Mouse (Mus musculus) cerebral cortex, adult 2 months (tissue): ENCODE measurements around the gene Fam222a.

Experiments used
- WGBS: fragments of 180-500 bp; shearing (Covaris S2); methylation state at CpG from one replicate; pipeline ENCODE4 v1.1.7; 2018; 5-methylcytosine and 5-hydroxymethylcytosine counted together

The Fam222a gene

DNA sequence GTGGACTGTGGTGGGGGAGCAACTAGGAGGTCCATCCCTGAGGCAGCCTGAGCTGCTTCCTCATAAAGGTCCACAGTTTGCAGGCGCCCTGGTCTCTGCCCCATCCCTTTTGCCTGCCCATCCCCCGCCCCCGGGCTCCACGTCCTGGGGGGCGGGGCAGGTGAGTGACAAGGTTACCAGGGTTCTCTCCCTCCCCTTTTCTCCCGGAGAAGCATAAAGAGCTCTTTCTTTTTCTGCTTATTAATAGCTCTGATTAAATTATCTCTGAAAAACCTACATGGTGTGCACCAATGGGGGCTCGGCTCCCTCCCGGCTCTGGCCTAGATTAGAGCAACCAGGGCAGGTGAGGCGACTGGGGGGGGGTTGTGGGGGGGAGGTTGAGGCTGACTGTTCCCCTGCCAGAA is 7.3 kb upstream of the Fam222a start:
- 11% methylated on average over 9 of the region's 9 CpGs for WGBS

DNA sequence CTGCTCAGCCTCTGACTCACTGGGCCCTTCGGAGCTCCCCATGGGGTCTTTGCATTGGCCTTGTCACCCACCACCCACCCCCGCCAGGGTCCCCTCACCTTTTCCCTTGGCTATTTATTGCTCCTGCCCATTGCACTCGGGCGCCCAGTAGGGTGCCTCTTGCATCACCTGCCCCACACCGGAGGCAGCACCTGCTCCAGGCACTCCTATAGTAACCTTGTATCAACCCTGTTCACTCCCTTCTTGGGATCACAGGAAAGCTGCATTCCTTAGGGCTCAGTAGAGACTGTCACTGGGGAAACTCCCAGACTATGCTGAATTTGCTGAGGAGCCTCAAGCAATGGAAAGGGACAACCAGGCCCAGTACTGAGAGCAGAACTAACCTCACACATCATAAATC is 6.9 kb upstream of the Fam222a start:
- WGBS = 51% methylated on average over 5 of the region's 5 CpGs

GRCm38 (mm10) chr5:114563994-114564393 is 3.8 kb upstream of the Fam222a start:
- WGBS = 95% methylated on average over 7 of the region's 7 CpGs

DNA sequence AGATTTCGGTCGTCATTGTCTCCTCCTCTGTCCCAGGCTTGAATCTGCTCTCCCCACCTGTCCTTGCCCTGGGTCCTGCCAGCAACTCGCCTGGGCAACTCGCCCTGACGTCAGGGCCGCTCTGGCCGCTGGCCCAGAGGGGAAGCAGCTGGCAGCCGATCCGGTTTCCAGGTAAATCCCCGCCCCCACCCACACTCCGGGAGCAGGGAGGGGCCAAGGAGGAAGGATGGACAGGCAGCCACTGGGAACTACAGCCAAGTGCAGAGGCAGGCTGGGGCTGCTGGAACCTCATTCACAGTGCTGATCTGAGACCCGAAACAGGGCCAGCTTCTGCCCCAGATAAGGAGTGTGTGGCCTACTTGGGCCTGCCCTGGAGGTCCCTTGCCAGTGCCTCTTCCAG is 2.5 kb upstream of the Fam222a start:
- WGBS = 16% methylated on average over 12 of the region's 12 CpGs

DNA sequence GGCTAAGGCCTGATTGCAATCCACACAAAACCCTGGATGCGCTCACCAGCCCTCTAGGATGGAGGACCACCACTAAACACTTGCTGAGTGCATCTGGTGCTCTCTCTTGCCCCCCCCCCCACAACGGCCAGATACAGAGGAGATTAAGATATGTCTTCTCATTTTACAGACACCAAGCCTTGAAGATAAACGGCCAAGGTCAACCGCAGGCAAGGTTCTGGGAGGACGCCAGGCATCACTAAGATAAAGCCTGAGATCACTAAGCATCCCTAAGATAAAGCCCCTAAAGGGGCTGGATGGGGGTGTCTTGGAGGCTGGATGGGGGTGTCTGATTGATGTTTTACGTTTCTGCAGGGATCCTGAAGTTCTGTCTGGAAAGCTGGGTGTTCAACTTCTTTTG is 2.1 kb upstream of the Fam222a start:
- 82% methylated on average over 6 of the region's 6 CpGs for WGBS

DNA sequence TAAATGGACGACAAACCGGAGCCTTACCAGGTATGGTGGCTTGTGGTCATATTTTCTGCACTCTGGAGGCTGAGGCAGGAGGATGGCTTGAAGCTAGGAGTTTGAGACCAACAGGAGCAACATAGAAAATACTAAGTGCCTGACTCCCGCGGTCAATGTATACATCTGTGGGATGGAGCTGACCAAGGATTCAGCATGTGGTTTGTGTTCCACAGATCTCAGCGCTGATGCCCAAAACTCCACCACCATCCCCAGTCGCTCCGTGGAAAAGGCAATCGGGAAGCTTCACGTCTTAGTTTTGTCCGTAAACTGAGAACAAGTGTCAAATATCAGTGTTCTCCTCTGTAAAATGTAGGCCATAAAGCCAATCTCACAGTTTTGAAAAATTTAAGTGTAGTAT is 1.4 kb upstream of the Fam222a start:
- WGBS = 89% methylated on average over 10 of the region's 10 CpGs

- under 1% methylated on average over 52 of the region's 52 CpGs for WGBS
Measured at GRCm38 (mm10) chr5:114567075-114567517, 720 bp upstream of the Fam222a start.

GRCm38 (mm10) chr5:114568818-114569217 is 1.0 kb downstream of the Fam222a start:
- WGBS = 35% methylated on average over 5 of the region's 5 CpGs

GRCm38 (mm10) chr5:114569918-114570670 is 2.3 kb downstream of the Fam222a start:
- 25% methylated on average over 13 of the region's 16 CpGs for WGBS

DNA sequence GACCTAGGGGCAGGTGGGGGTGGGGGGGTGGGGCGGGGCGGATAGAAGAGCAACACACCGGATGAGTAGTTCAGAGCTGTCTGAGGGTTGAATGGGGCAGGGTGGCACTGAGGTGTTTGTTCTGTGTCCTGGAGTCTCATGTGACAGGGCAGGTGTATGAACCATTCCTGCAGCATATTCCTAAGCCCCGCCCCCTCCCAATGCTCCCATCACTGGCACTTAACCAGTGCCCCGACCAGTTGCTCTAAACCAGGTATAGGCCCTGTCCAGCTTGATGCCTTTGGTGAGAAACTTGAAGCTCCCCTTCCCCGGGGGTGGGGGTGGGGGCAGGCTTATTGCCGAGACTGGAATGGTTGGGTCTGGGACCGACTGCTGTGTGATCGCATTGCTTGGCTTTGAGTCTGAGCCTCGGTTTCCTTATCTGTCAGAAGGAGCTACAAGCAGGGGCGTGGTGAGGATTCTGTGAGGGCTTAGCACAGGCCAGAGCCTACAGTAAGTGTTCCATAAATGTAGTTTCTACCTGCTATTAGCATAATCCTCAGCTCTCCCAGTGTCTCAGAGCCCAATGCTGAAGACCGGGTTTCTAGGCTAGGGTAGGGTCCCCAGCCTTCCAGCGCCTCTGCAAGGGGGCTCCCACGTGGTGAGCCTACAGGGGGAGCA is 3.1 kb downstream of the Fam222a start:
- 10% methylated on average over 14 of the region's 14 CpGs for WGBS

DNA sequence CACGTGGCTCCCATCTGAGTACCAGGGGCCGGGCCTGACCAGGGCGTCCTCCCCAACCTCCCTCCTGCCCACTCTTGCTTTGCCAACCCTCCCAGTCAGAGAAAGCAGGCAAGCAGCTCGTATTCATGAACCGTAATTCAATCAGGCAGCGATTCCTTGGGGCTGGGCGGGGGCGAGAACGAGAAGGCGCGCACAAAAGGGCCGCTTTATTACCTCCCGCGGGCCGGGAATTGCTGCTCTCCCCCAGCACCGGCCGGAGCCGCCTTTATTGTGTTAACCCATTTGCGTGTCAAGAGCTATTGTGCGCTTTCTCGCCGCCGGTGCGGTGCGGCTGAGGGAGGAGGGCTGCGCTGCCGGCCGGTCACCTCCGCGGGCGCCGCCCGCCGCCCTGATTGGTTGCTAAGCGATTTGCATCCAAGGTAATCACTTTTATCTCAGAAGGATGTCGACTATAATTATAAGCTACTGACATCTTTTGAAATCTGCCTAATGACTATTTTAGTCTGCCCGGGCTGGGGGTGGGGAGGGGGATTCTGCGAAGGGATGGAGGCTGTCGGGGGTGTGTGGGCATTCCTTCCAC is 3.7 kb downstream of the Fam222a start:
- WGBS = 4% methylated on average over 39 of the region's 39 CpGs

DNA sequence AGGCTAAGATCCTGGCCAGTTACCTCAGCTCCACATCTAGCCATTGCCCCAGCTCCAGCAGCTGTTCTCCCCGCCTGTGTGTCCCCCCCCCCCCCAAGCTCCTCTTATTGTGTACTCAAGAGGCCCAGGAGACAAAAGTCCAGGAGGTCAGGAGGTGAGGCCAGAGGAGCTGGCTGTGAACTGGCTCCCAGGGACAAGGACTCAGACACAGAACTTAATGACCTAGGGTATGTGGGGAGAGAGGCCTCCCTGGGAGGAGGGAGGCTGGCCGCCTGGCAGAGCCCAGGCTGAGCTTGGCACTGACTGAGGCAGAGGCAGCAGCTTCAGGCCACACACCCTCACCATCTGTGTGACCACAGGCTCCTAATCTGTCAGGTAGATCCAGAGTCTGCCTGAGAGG is 5.2 kb downstream of the Fam222a start:
- 47% methylated on average over 2 of the region's 2 CpGs for WGBS

- 77% methylated on average over 12 of the region's 12 CpGs for WGBS
Measured at GRCm38 (mm10) chr5:114573920-114574628, 6.3 kb downstream of the Fam222a start.

- WGBS = 39% methylated on average over 11 of the region's 11 CpGs
Measured at GRCm38 (mm10) chr5:114575010-114575409, 7.2 kb downstream of the Fam222a start.

GRCm38 (mm10) chr5:114575530-114575929 is 7.7 kb downstream of the Fam222a start:
- WGBS = 45% methylated on average over 7 of the region's 7 CpGs

DNA sequence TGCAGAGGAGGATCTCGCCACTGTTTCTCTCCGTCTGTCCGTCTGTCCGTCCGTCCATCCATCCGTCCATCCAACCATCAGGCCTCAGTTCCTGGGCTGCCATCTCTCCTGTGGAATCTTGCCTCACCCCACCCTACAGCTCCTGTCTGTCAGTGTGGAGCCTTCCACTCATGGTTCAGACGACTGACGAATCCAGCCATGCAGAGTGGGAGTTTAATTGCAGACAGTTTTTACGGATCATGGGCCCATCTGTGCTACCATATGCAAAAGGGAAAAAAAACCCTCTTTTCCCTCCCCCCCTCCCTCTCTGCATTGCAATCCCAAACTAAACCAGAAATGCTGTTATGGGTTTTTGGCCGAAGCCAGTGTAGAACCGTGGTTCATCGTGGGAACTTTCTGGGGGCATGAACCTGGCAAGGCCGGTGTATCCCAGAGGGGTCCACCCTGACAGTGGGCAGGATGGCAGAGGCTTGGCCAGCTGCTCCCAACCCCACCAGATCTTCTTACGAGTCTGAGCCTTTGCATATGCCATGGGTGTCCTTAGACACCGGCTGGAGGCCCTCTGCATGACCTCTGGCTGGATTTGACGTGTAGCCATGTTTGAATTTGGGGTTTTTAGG is 8.3 kb downstream of the Fam222a start:
- 45% methylated on average over 16 of the region's 16 CpGs for WGBS

- 57% methylated on average over 20 of the region's 20 CpGs for WGBS
Measured at GRCm38 (mm10) chr5:114578361-114578760, 10.5 kb downstream of the Fam222a start.

- WGBS = 59% methylated on average over 8 of the region's 8 CpGs
Measured at GRCm38 (mm10) chr5:114579714-114580357, 12.0 kb downstream of the Fam222a start.

- 65% methylated on average over 12 of the region's 12 CpGs for WGBS
Measured at GRCm38 (mm10) chr5:114581486-114581885, 13.7 kb downstream of the Fam222a start.

DNA sequence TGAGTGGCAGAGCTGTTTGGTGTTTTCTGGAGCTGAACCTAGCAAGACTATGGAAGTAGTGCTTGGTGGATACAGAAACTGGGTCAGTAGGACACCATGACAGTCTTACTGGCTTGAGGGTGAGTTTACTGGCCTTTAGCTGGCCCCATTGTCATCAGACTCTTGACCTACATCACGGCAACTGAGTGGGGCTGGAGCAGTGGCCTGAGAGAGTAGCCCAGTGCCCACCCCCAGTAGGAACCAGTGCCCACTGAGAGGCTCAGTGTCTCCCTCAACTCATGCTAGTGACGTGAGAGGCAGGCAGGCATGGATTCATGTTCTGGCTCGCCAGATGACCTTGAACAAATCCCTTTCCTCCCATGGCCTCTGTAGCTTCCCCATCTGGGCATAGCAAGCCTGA is 15.2 kb downstream of the Fam222a start:
- WGBS = 88% methylated on average over 3 of the region's 3 CpGs

DNA sequence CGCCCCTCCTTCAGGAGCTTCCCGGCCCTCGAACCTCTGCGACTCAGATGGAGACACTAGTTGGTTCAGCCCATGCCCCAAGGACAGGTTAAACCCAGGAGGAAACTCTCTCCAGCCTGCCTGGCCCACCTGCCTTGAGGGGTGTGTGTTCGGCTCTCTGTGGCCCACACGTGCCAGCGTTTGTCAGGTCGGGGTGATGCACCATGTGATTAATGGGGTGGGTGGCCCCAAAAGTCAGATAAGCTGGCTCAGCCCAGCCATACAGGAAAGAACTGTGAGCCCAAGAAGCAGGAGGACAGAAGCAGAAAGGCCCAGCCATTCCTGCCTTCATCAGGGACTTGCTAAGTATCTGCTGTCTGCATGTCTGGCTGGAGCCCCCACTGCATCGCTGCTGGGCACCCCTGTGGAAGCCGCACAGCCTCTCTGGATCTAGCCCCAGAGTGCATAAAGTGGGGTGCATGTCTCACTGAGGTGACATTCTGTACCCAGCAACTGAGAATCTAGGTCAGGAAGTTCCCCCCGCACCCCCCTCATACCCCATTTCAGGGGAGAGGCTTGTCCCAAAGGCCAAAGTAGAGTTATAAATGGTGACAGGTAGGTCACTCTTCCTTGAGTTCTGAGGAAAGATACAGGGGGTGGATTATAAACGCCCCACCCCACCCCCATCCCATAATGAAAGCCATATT is 15.8 kb downstream of the Fam222a start:
- WGBS = 83% methylated on average over 12 of the region's 12 CpGs
